Mouse (Mus musculus): ENCODE data around the gene Pappa2. TPM values are rescaled to one million over a fixed set of nuclear protein-coding genes. Genes with fewer than 3 reads are reported as not detected.

Pappa2 gene
- polyA plus RNA-seq, 1 experiment from 2014 or later = 0.23 TPM

GRCm38 (mm10) chr1:158875487-158875886 lies 104.8 kb downstream of the Pappa2 start:
- H3K36me3 ChIP-seq = no peaks in the 10 kb centered on the region
- WGBS = 70% methylated on average over 3 of the region's 3 CpGs
- no peaks in the 10 kb centered on the region for H3K27me3 ChIP-seq (replicated peaks)
- no peak overlapping the region for H3K4me3 ChIP-seq (replicated peaks)
- no peaks in the 10 kb centered on the region for H3K4me1 ChIP-seq (replicated peaks)
- ATAC-seq = no peak
- H3K9ac ChIP-seq = no peak overlapping the region
- H3K4me2 ChIP-seq (replicated peaks) = no peak overlapping the region
- no peak overlapping the region for H3K27ac ChIP-seq
- H3K9me3 ChIP-seq = no peaks in the 10 kb centered on the region

GRCm38 (mm10) chr1:158874552-158875077 lies 105.7 kb downstream of the Pappa2 start:
- Histone ChIP-seq H3K4me1 (replicated peaks) (no peaks in the 10 kb centered on the region), H3K4me2 (replicated peaks) (no peak overlapping the region), H3K27me3 (replicated peaks) (no peaks in the 10 kb centered on the region), H3K36me3 (no peaks in the 10 kb centered on the region), H3K9me3 (no peaks in the 10 kb centered on the region), H3K27ac (no peak overlapping the region), H3K4me3 (replicated peaks) (no peak overlapping the region), H3K9ac (no peak overlapping the region)
- WGBS = 75% methylated on average over 2 of the region's 2 CpGs
- ATAC-seq = no peak

- H3K36me3 ChIP-seq = no peaks in the 10 kb centered on the region
- no peak overlapping the region for H3K4me2 ChIP-seq (replicated peaks)
- no peaks in the 10 kb centered on the region for H3K4me1 ChIP-seq (replicated peaks)
- no peaks in the 10 kb centered on the region for H3K9me3 ChIP-seq
- no peak overlapping the region for H3K9ac ChIP-seq
- no peaks in the 10 kb centered on the region for H3K27me3 ChIP-seq (replicated peaks)
- H3K4me3 ChIP-seq (replicated peaks) = no peak overlapping the region
- no peak overlapping the region for H3K27ac ChIP-seq
- ATAC-seq = no peak
- WGBS = 82% methylated on average over 1 of the region's 1 CpGs
These were observed 106.7 kb downstream of the Pappa2 start for GRCm38 (mm10) chr1:158873631-158874030.

GRCm38 (mm10) chr1:158871401-158871800 lies 108.9 kb downstream of the Pappa2 start:
- no peak overlapping the region for H3K27ac ChIP-seq
- no peaks in the 10 kb centered on the region for H3K27me3 ChIP-seq (replicated peaks)
- H3K4me3 ChIP-seq (replicated peaks) = no peak overlapping the region
- no peaks in the 10 kb centered on the region for H3K36me3 ChIP-seq
- no peak for ATAC-seq
- H3K4me2 ChIP-seq (replicated peaks) = no peak overlapping the region
- no peak overlapping the region for H3K9ac ChIP-seq
- H3K4me1 ChIP-seq (replicated peaks) = no peaks in the 10 kb centered on the region
- no peaks in the 10 kb centered on the region for H3K9me3 ChIP-seq
- WGBS = 74% methylated on average over 2 of the region's 2 CpGs

- Histone ChIP-seq H3K4me3 (replicated peaks) (no peak overlapping the region), H3K27me3 (replicated peaks) (no peaks in the 10 kb centered on the region), H3K9ac (no peak overlapping the region), H3K4me2 (replicated peaks) (no peak overlapping the region), H3K27ac (no peak overlapping the region), H3K9me3 (no peaks in the 10 kb centered on the region), H3K36me3 (no peaks in the 10 kb centered on the region), H3K4me1 (replicated peaks) (no peaks in the 10 kb centered on the region)
- 73% methylated on average over 5 of the region's 5 CpGs for WGBS
- ATAC-seq = no peak
These were observed 120.1 kb downstream of the Pappa2 start for GRCm38 (mm10) chr1:158860190-158860589.

GRCm38 (mm10) chr1:158853936-158854882 lies 126.1 kb downstream of the Pappa2 start:
- ATAC-seq = no peak
- 55% methylated on average over 5 of the region's 5 CpGs for WGBS
- Histone ChIP-seq H3K27me3 (replicated peaks) (no peaks in the 10 kb centered on the region), H3K27ac (no peak overlapping the region), H3K4me2 (replicated peaks) (no peak overlapping the region), H3K9me3 (no peaks in the 10 kb centered on the region), H3K36me3 (no peaks in the 10 kb centered on the region), H3K4me3 (replicated peaks) (no peak overlapping the region), H3K4me1 (replicated peaks) (no peaks in the 10 kb centered on the region), H3K9ac (no peak overlapping the region)

GRCm38 (mm10) chr1:158852836-158853567 lies 127.3 kb downstream of the Pappa2 start:
- Histone ChIP-seq H3K9ac (no peak overlapping the region), H3K27ac (no peak overlapping the region), H3K4me3 (replicated peaks) (no peak overlapping the region), H3K4me2 (replicated peaks) (no peak overlapping the region), H3K27me3 (replicated peaks) (no peaks in the 10 kb centered on the region), H3K4me1 (replicated peaks) (no peaks in the 10 kb centered on the region), H3K9me3 (no peaks in the 10 kb centered on the region), H3K36me3 (no peaks in the 10 kb centered on the region)
- 53% methylated on average over 14 of the region's 14 CpGs for WGBS
- no peak for ATAC-seq

GRCm38 (mm10) chr1:158850459-158850858 lies 129.8 kb downstream of the Pappa2 start:
- Histone ChIP-seq H3K27ac (no peak overlapping the region), H3K4me2 (replicated peaks) (no peak overlapping the region), H3K9me3 (no peaks in the 10 kb centered on the region), H3K4me1 (replicated peaks) (no peaks in the 10 kb centered on the region), H3K9ac (no peak overlapping the region), H3K27me3 (replicated peaks) (no peaks in the 10 kb centered on the region), H3K4me3 (replicated peaks) (no peak overlapping the region), H3K36me3 (no peaks in the 10 kb centered on the region)
- WGBS = 62% methylated on average over 3 of the region's 3 CpGs
- no peak for ATAC-seq

GRCm38 (mm10) chr1:158844604-158845003 lies 135.7 kb downstream of the Pappa2 start:
- no peaks in the 10 kb centered on the region for H3K4me1 ChIP-seq (replicated peaks)
- ATAC-seq = no peak

GRCm38 (mm10) chr1:158837151-158837550 lies 143.1 kb downstream of the Pappa2 start:
- Histone ChIP-seq H3K36me3 (no peaks in the 10 kb centered on the region), H3K27ac (no peak overlapping the region), H3K9ac (no peak overlapping the region), H3K9me3 (no peaks in the 10 kb centered on the region), H3K4me2 (replicated peaks) (no peak overlapping the region), H3K4me1 (replicated peaks) (no peaks in the 10 kb centered on the region), H3K27me3 (replicated peaks) (no peaks in the 10 kb centered on the region), H3K4me3 (replicated peaks) (no peak overlapping the region)
- ATAC-seq = no peak
- WGBS = 75% methylated on average over 4 of the region's 4 CpGs

More at GRCm38 (mm10) chr1:158844604-158845003, 135.7 kb downstream of the Pappa2 start:
- Histone ChIP-seq H3K36me3 (no peaks in the 10 kb centered on the region), H3K4me2 (replicated peaks) (no peak overlapping the region), H3K27me3 (replicated peaks) (no peaks in the 10 kb centered on the region), H3K9me3 (no peaks in the 10 kb centered on the region), H3K9ac (no peak overlapping the region), H3K4me3 (replicated peaks) (no peak overlapping the region), H3K27ac (no peak overlapping the region)
- 73% methylated on average over 10 of the region's 10 CpGs for WGBS

GRCm38 (mm10) chr1:158830152-158830551 lies 150.1 kb downstream of the Pappa2 start:
- ATAC-seq = no peak
- Histone ChIP-seq H3K4me3 (replicated peaks) (no peak overlapping the region), H3K27me3 (replicated peaks) (no peaks in the 10 kb centered on the region), H3K4me2 (replicated peaks) (no peak overlapping the region), H3K9me3 (no peaks in the 10 kb centered on the region), H3K4me1 (replicated peaks) (no peaks in the 10 kb centered on the region), H3K9ac (no peak overlapping the region), H3K27ac (no peak overlapping the region), H3K36me3 (no peaks in the 10 kb centered on the region)
- 76% methylated on average over 3 of the region's 3 CpGs for WGBS

- Histone ChIP-seq H3K4me2 (replicated peaks) (no peak overlapping the region), H3K4me3 (replicated peaks) (no peak overlapping the region), H3K9ac (no peak overlapping the region), H3K4me1 (replicated peaks) (no peaks in the 10 kb centered on the region), H3K27ac (no peak overlapping the region), H3K9me3 (no peaks in the 10 kb centered on the region), H3K36me3 (no peaks in the 10 kb centered on the region), H3K27me3 (replicated peaks) (no peaks in the 10 kb centered on the region)
- no peak for ATAC-seq
These were observed 152.4 kb downstream of the Pappa2 start for GRCm38 (mm10) chr1:158827931-158828330.

All from intestine, embryonic 15.5 days (tissue).